In the genomic region with DNA sequence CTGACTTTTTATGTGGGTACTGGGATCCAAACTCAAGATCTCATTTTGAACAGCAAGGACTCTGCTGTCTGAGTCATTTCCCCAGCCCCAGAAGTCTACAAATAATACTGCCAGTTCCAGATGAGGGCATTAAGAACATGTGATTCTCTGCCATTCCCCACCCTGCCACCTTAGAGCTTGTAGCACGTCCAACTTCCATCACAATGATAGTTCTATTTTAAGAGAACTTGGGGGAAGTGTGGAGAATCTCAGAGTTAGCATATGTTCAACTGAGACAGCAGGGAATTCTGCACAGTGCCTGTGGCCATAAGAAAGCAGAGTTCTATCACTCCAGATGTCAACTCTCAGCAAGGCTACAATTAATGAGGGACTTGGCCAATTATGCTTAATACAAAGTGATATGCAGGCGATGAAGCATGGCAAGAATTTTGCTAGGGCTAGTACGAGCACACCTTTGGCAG, we compare ENCODE assay signal across 17 mouse cellular contexts. TPM values are rescaled to one million over a fixed set of nuclear protein-coding genes. Genes with fewer than 3 reads are reported as not detected.
DNase-seq lines count a peak whose midpoint lies in the region; ATAC-seq lines count a peak whose summit lies in the region.
"Had no signal": no experiment of that assay in that cellular context is flagged by ENCODE, and none has a peak within 500 bp of the region (broad histone marks: within the 10 kb centered on the region; RNA-seq: fewer than 3 reads in every experiment).

No protein-coding gene starts in this region.

- H3K27me3 ChIP-seq in hindbrain, embryonic 14.5 days (ENCODE audit: control insufficient read depth, insufficient read depth, low read length): no peaks in the 10 kb centered on the region
- no peaks in the 10 kb centered on the region for H3K27me3 ChIP-seq in hindbrain, embryonic 10.5 days (ENCODE audit: insufficient read depth, poor library complexity, severe bottlenecking)

- ATAC-seq in hindbrain, embryonic 14.5 days (ENCODE audit: low FRiP score): peak; percentile 11; the same call in 1 of the 2 replicates
- ATAC-seq: lung, postnatal 0 days had no signal

- H3K9ac ChIP-seq in hindbrain, embryonic 14.5 days: no peak overlapping the region
- H3K9ac ChIP-seq: liver, embryonic 14.5 days had no signal

- DNase-seq in hindbrain, embryonic 14.5 days (ENCODE audit: low spot score): no peak
- DNase-seq in hindbrain, embryonic 10.5 days (ENCODE audit: low spot score): no peak
- DNase-seq in right cerebral cortex, adult 18-20 months: peak; percentile 79
- DNase-seq in right cerebral cortex, postnatal 25 days: no peak
- peak; percentile 31 to 50 for DNase-seq in left cerebral cortex, adult 18-20 months (ENCODE audit: low spot score in 2 of 2)
- DNase-seq in telencephalon, adult 2 months (ENCODE audit: low read depth, low spot score): peak; percentile 92
- DNase-seq in T-cell, adult 2 months (ENCODE audit: low spot score): no peak
- DNase-seq: adrenal gland, adult 8-10 months; gastrocnemius, postnatal 10 days; heart, postnatal 10 days; kidney, adult 9 months; kidney, postnatal 4 days; thymus, adult 18-20 months had no signal

- no peaks in the 10 kb centered on the region for H3K36me3 ChIP-seq in hindbrain, embryonic 14.5 days (replicated peaks; ENCODE audit: control insufficient read depth, insufficient read depth)
- H3K36me3 ChIP-seq in hindbrain, embryonic 10.5 days: no peaks in the 10 kb centered on the region
- H3K36me3 ChIP-seq: G1E had no signal

- H3K4me1 ChIP-seq in hindbrain, embryonic 14.5 days (replicated peaks; ENCODE audit: control insufficient read depth, insufficient read depth, low read length): no peaks in the 10 kb centered on the region
- H3K4me1 ChIP-seq in hindbrain, embryonic 10.5 days (replicated peaks): no peaks in the 10 kb centered on the region

- no peak overlapping the region for H3K4me2 ChIP-seq in hindbrain, embryonic 14.5 days (replicated peaks)

- H3K4me3 ChIP-seq in hindbrain, embryonic 14.5 days (replicated peaks; ENCODE audit: low read length): no peak overlapping the region
- no peak overlapping the region for H3K4me3 ChIP-seq in hindbrain, embryonic 10.5 days

- H3K9me3 ChIP-seq in hindbrain, embryonic 14.5 days (ENCODE audit: control insufficient read depth, low read length): no peaks in the 10 kb centered on the region
- H3K9me3 ChIP-seq in hindbrain, embryonic 10.5 days: no peaks in the 10 kb centered on the region
- H3K9me3 ChIP-seq: G1E had no signal

- WGBS in hindbrain, embryonic 14.5 days: 57% methylated on average over 3 of the region's 3 CpGs
- 74% methylated on average over 3 of the region's 3 CpGs for WGBS in hindbrain, embryonic 10.5 days

- no peak overlapping the region for H3K27ac ChIP-seq in hindbrain, embryonic 14.5 days
- no peak overlapping the region for H3K27ac ChIP-seq in hindbrain, embryonic 10.5 days
- H3K27ac ChIP-seq: liver, embryonic 14.5 days had no signal

RNA-seq across cellular contexts. Expression of a gene that starts 37.1 kb away (rescaled TPM):
- 20.0 and 23.8 TPM in 2 replicates for polyA plus RNA-seq in hindbrain, embryonic 14.5 days (2014; fragmentation: Nextera tagmentation; extraction: Ambion mirVana)
- 0.92 and 1.4 TPM in 2 replicates for polyA plus RNA-seq in hindbrain, embryonic 10.5 days (2016; fragmentation: Nextera tagmentation; extraction: Ambion mirVana)
- total RNA-seq in left cerebral cortex, adult 18-20 months (2021): 100 to 1,000 TPM; 376 to 377 TPM
- total RNA-seq: megakaryocyte-erythroid progenitor cell, adult 5-6 weeks had no signal
- polyA plus RNA-seq: G1E had no signal

Comparison
In these comparisons a context has a peak if more than half of its experiments do, and no peak if none do; other contexts are left out.
1. DNase-seq: peak in right cerebral cortex, adult 18-20 months (single experiment), left cerebral cortex, adult 18-20 months (2 of 2) and telencephalon, adult 2 months (single experiment); none in hindbrain, embryonic 14.5 days (single experiment), hindbrain, embryonic 10.5 days (single experiment), right cerebral cortex, postnatal 25 days (single experiment) and T-cell, adult 2 months (single experiment).